Mouse (Mus musculus) embryonic facial prominence, embryonic 12.5 days (tissue): ENCODE results near the gene Hist1h1b. TPM values are rescaled to one million over a fixed set of nuclear protein-coding genes. Genes with fewer than 3 reads are reported as not detected.
"Not testable (repeated sequence)": the region's sequence is repeated elsewhere in the genome, so short reads cannot be mapped to it uniquely, and the experiment has no call there.

ENCODE experiments used
- ATAC-seq: fragments of 200-750 bp; cut with Nextera tagmentation; 2 replicates; pipeline ENCODE4 v1.8.0; 2017; ENCODE audit not compliant: insufficient number of reproducible peaks, insufficient read depth, low FRiP score, low TSS enrichment
- H3K27ac ChIP-seq: fragments of 300-500 bp; sonication (generic); 2 replicates; pipeline ENCODE4 v1.5.1; 2016; ENCODE audit warnings: mild to moderate bottlenecking
- H3K27me3 ChIP-seq: fragments of 300-500 bp; sonication (generic); 2 replicates; pipeline ENCODE4 v1.6.1; 2016; ENCODE audit warnings: mild to moderate bottlenecking, moderate library complexity
- H3K36me3 ChIP-seq: fragments of 300-500 bp; sonication (generic); 2 replicates; pipeline ENCODE4 v1.6.1; 2016; ENCODE audit warnings: mild to moderate bottlenecking
- H3K4me1 ChIP-seq: fragments of 300-500 bp; sonication (generic); 2 replicates; pipeline ENCODE4 v1.6.1; 2016
- H3K4me2 ChIP-seq: fragments of 300-500 bp; sonication (generic); replicated peaks from 2 replicates; pipeline ENCODE4 v1.6.1; 2016; ENCODE audit warnings: mild to moderate bottlenecking, moderate library complexity
- H3K4me3 ChIP-seq: fragments of 300-500 bp; sonication (generic); 2 replicates; pipeline ENCODE4 v1.5.1; 2016; ENCODE audit warnings: mild to moderate bottlenecking
- H3K9ac ChIP-seq: fragments of 300-500 bp; sonication (generic); 2 replicates; pipeline ENCODE4 v1.6.1; 2016; ENCODE audit warnings: mild to moderate bottlenecking, moderate library complexity
- H3K9me3 ChIP-seq: fragments of 300-500 bp; sonication (generic); 2 replicates; pipeline ENCODE4 v1.6.1; 2016; ENCODE audit warnings: mild to moderate bottlenecking, moderate library complexity
- WGBS: fragments of 180-500 bp; shearing (Covaris S2); methylation state at CpG from one replicate; pipeline ENCODE4 v1.1.7; 2016; 5-methylcytosine and 5-hydroxymethylcytosine counted together
- polyA plus RNA-seq: library from polyadenylated mRNA; unstranded; fragments of >200 nt; fragmentation: Nextera tagmentation; extraction: Ambion mirVana; gene quantifications from 2 replicates; pipeline ENCODE4 v1.2.1, GENCODE M21; 2016

Hist1h1b gene
- polyA plus RNA-seq, 1 experiment from 2014 or later, result 35.4 TPM

- Histone ChIP-seq H3K4me1 (peaks cover 20% of the 10 kb centered on the region), H3K4me2 (no peak overlapping the region), H3K27ac (no peak overlapping the region), H3K27me3 (no peaks in the 10 kb centered on the region), H3K9me3 (no peaks in the 10 kb centered on the region), H3K36me3 (no peaks in the 10 kb centered on the region), H3K4me3 (no peak overlapping the region), H3K9ac (no peak overlapping the region)
- ATAC-seq, result no peak
- whole genome bisulfite sequencing, result 63% methylated on average over 6 of the region's 6 CpGs
Observed at GRCm38 (mm10) chr13:21789925-21790324, 9.5 kb upstream of the Hist1h1b start.

- Histone ChIP-seq H3K36me3 (no peaks in the 10 kb centered on the region), H3K9ac (0 out of 2 replicates have a peak overlapping the region, but pooled peaks have one; percentile 38), H3K9me3 (no peaks in the 10 kb centered on the region), H3K27ac (peak overlapping the region; percentile 88), H3K4me1 (peaks cover 27% of the 10 kb centered on the region), H3K27me3 (no peaks in the 10 kb centered on the region), H3K4me2 (peak overlapping the region; percentile 46), H3K4me3 (peak overlapping the region; percentile 36)
- 11% methylated on average over 16 of the region's 21 CpGs for WGBS
- peak; percentile 7; the same call in 1 of the 2 replicates for ATAC-seq
Observed at GRCm38 (mm10) chr13:21787760-21788593, 7.6 kb upstream of the Hist1h1b start.

- H3K27me3 ChIP-seq, H3K9me3 ChIP-seq, H3K36me3 ChIP-seq: not testable (repeated sequence)
- Histone ChIP-seq H3K4me1 (peaks cover 27% of the 10 kb centered on the region), H3K4me3 (peak within 1 kb of the TSS; percentile 36), H3K27ac (peak within 1 kb of the TSS; percentile 91), H3K4me2 (peak within 1 kb of the TSS; percentile 55), H3K9ac (peak within 1 kb of the TSS; percentile 45)
- ATAC-seq, result peak; percentile 92
- under 1% methylated on average over 39 of the region's 63 CpGs for WGBS
Observed at GRCm38 (mm10) chr13:21786899-21787629, 6.6 kb upstream of the Hist1h1b start, which contains the start of the genes Hist1h2an and Hist1h2bp. Hist1h2an (minus strand) TSS chr13:21787218. Hist1h2bp (plus strand) TSS chr13:21787461.

GRCm38 (mm10) chr13:21786189-21786898 is 5.9 kb upstream of the Hist1h1b start:
- Histone ChIP-seq H3K27me3 (no peaks in the 10 kb centered on the region), H3K9ac (peak overlapping the region; percentile 45), H3K4me2 (peak overlapping the region; percentile 55), H3K36me3 (no peaks in the 10 kb centered on the region), H3K4me3 (peak overlapping the region; percentile 36), H3K4me1 (peaks cover 27% of the 10 kb centered on the region), H3K27ac (peak overlapping the region; percentile 91), H3K9me3 (no peaks in the 10 kb centered on the region)
- ATAC-seq, result no peak
- 5% methylated on average over 8 of the region's 8 CpGs for WGBS

- H3K27me3 ChIP-seq, result no peaks in the 10 kb centered on the region
- H3K9ac ChIP-seq, result peak overlapping the region; percentile 30; the same call in 1 of the 2 replicates
- H3K4me2 ChIP-seq, result peak overlapping the region; percentile 49
- no peak for ATAC-seq
- H3K27ac ChIP-seq, result peak overlapping the region; percentile 95
- no peaks in the 10 kb centered on the region for H3K9me3 ChIP-seq
- no peaks in the 10 kb centered on the region for H3K36me3 ChIP-seq
- H3K4me1 ChIP-seq, result peaks cover 23% of the 10 kb centered on the region
- H3K4me3 ChIP-seq, result 0 out of 2 replicates have a peak overlapping the region, but pooled peaks have one; percentile 45
- 31% methylated on average over 6 of the region's 6 CpGs for WGBS
Observed at GRCm38 (mm10) chr13:21784311-21784710, 3.9 kb upstream of the Hist1h1b start.

- Histone ChIP-seq H3K27me3 (no peaks in the 10 kb centered on the region), H3K27ac (peak overlapping the region; percentile 95), H3K4me1 (peaks cover 23% of the 10 kb centered on the region), H3K36me3 (no peaks in the 10 kb centered on the region), H3K9ac (peak overlapping the region; percentile 30; the same call in 1 of the 2 replicates), H3K4me3 (peak overlapping the region; percentile 45), H3K4me2 (peak overlapping the region; percentile 49), H3K9me3 (no peaks in the 10 kb centered on the region)
- 3% methylated on average over 9 of the region's 9 CpGs for WGBS
- ATAC-seq, result no peak
Observed at GRCm38 (mm10) chr13:21783734-21784161, 3.3 kb upstream of the Hist1h1b start.

GRCm38 (mm10) chr13:21783255-21783617 is 2.8 kb upstream of the Hist1h1b start, which contains the start of gene Hist1h3i:
Hist1h3i (minus strand) TSS chr13:21783370.
- Histone ChIP-seq H3K27ac (peak within 1 kb of the TSS; percentile 95), H3K4me2 (peak within 1 kb of the TSS; percentile 78), H3K36me3 (no peaks in the 10 kb centered on the region), H3K4me1 (peaks cover 19% of the 10 kb centered on the region), H3K27me3 (no peaks in the 10 kb centered on the region), H3K4me3 (peak within 1 kb of the TSS; percentile 45), H3K9ac (peak within 1 kb of the TSS; percentile 54; the same call in 1 of the 2 replicates), H3K9me3 (no peaks in the 10 kb centered on the region)
- peak; percentile 79 for ATAC-seq
- 0% methylated on average over 15 of the region's 20 CpGs for WGBS

- under 1% methylated on average over 17 of the region's 35 CpGs for WGBS
- H3K9me3 ChIP-seq, H3K27me3 ChIP-seq, H3K36me3 ChIP-seq, ATAC-seq: not testable (repeated sequence)
- peaks cover 16% of the 10 kb centered on the region for H3K4me1 ChIP-seq
- peak overlapping the region; percentile 95 for H3K27ac ChIP-seq
- H3K9ac ChIP-seq, result peak overlapping the region; percentile 54; the same call in 1 of the 2 replicates
- peak overlapping the region; percentile 45 for H3K4me3 ChIP-seq
- peak overlapping the region; percentile 78 for H3K4me2 ChIP-seq
Observed at GRCm38 (mm10) chr13:21782361-21783254, 2.2 kb upstream of the Hist1h1b start.

- no peaks in the 10 kb centered on the region for H3K9me3 ChIP-seq
- H3K27ac ChIP-seq, result 0 out of 2 replicates have a peak overlapping the region, but pooled peaks have one; percentile 60
- no peak overlapping the region for H3K4me2 ChIP-seq
- no peaks in the 10 kb centered on the region for H3K36me3 ChIP-seq
- ATAC-seq, result no peak
- WGBS, result 84% methylated on average over 1 of the region's 1 CpGs
- no peaks in the 10 kb centered on the region for H3K27me3 ChIP-seq
- H3K9ac ChIP-seq, result no peak overlapping the region
- no peak overlapping the region for H3K4me3 ChIP-seq
- peaks cover 19% of the 10 kb centered on the region for H3K4me1 ChIP-seq
Observed at GRCm38 (mm10) chr13:21781639-21782038, 1.2 kb upstream of the Hist1h1b start.

GRCm38 (mm10) chr13:21781021-21781555 is 663 bp upstream of the Hist1h1b start:
- ATAC-seq, result no peak
- H3K4me1 ChIP-seq, result peaks cover 16% of the 10 kb centered on the region
- H3K27ac ChIP-seq, result peak overlapping the region; percentile 99
- H3K9ac ChIP-seq, result no peak overlapping the region
- no peaks in the 10 kb centered on the region for H3K27me3 ChIP-seq
- WGBS, result 40% methylated on average over 6 of the region's 6 CpGs
- peak overlapping the region; percentile 84 for H3K4me2 ChIP-seq
- H3K9me3 ChIP-seq, result no peaks in the 10 kb centered on the region
- H3K36me3 ChIP-seq, result no peaks in the 10 kb centered on the region
- peak overlapping the region; percentile 66 for H3K4me3 ChIP-seq
